Mouse (Mus musculus): ENCODE results near the gene Itgax.

The Itgax gene

GRCm38 (mm10) chr7:128128741-128129720 is at the start of gene Itgax:
Itgax (plus strand) TSS chr7:128129547.
- in situ Hi-C loops (cut with MboI, MseI), result no loop called here

GRCm38 (mm10) chr7:128080012-128080411 is 49.3 kb upstream of the Itgax start:
- in situ Hi-C loops (cut with MboI, MseI), result no loop called here

- in situ Hi-C loops (cut with MboI, MseI), result no loop called here
These were observed 40.2 kb upstream of the Itgax start for GRCm38 (mm10) chr7:128089141-128089540.

GRCm38 (mm10) chr7:128098135-128098534 is 31.2 kb upstream of the Itgax start:
- in situ Hi-C loops (cut with MboI, MseI), result loop anchor here (5.0 kb wide), 1 partner anchor 51 kb away; no protein-coding TSS in a partner anchor

DNA sequence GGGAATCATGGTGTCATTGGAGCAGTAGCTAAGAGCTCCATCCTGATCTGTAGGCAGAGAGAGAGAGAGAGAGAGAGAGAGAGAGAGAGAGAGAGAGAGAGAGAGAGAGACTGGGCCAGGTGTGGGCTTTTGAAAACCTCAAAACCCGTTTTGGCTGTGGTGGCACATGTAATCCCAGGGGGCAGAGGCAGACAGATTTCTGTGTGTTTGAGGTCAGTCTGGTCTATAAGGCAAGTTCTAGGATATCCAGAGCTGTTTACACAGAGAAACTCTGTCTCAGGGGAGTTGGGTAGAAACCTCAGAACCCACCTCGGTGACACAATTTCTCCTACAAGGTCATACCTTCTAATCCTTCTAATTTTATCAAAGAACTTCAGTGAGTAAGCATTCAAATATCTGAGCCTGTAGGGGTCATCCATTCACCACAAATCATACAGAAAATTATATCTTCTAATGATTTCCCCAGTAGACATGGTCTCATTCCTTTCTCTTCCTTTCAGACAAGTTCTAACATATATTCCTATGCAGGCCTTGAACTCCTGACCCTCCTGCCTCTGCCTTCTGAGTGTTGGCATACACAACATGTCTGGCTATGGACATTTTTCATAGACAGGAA is 28.5 kb upstream of the Itgax start:
- in situ Hi-C loops (cut with MboI, MseI), result loop anchor here (5.0 kb wide), 1 partner anchor 101 kb away; no protein-coding TSS in a partner anchor

DNA sequence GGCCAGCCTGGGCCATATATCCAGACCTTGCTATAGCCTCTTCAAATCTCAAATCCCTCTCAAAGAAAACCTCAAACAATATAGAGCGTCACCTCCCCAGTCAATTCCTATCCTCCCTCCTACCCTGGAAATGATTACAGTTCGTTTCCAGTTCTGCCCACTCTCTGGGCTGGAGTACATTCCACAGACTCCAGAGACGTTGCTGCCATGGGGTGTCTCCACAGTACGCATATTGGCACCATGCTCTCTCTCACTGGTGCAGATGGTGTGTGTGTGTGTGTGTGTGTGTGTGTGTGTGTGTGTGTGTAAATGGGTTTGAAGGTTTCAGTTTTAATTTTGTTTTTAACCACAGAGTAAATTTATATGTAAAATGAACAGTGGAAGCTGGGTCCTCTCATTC is 24.1 kb upstream of the Itgax start:
- in situ Hi-C loops (cut with MboI, MseI), result no loop called here

GRCm38 (mm10) chr7:128107462-128107861 is 21.9 kb upstream of the Itgax start:
- in situ Hi-C loops (cut with MboI, MseI), result no loop called here

GRCm38 (mm10) chr7:128110314-128110713 is 19.0 kb upstream of the Itgax start:
- in situ Hi-C loops (cut with MboI, MseI), result no loop called here

DNA sequence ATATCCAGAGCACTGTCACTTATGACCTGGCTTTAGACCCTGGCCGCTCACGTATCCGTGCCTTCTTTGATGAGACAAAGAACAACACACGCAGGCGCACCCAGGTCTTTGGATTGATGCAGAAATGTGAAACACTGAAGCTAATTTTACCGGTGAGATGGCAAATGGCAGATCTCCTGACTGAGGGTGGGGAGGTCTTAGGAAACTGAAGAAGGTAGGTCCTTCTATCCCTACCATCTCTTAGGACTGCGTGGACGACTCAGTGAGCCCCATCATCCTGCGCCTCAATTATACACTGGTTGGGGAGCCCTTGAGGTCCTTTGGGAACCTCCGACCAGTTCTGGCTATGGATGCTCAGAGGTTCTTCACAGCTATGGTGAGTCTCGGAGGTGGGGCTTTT is 17.2 kb upstream of the Itgax start:
- in situ Hi-C loops (cut with MboI, MseI), result no loop called here

GRCm38 (mm10) chr7:128114371-128115105 is 14.8 kb upstream of the Itgax start:
- in situ Hi-C loops (cut with MboI, MseI), result no loop called here

DNA sequence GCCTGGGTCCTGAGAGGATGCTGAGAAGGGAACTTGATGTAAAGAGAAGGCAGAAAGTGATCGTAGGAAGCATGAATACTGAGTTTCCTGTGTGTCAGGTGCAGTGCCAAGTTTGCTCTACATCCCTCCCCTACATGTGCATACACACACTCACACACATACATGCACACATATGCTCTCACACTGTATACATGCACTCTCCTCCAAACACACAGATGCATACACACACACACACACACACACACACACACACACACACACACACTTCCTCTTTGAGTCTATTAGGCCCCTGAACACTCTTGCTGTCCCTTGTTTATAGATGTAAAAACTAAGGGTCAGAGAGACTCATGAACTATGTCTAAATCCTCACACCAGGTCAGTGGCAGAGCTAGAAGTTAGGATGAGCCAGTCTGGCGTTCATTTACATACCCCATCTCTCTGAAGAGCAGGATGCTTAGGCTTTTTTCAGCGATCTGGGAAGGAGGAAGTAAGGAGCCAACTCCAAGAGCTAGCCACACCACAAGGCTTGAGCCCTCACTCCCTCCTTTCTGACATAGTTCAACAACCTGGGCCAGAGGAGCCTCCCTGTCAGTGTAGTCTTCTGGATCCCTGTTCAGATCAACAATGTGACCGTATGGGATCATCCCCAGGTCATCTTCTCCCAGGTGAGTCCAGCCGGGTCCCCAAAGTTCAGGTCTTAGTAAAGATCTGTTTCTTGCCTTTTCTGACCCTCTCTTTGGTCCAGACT is 14.0 kb upstream of the Itgax start:
- in situ Hi-C loops (cut with MboI, MseI), result no loop called here

DNA sequence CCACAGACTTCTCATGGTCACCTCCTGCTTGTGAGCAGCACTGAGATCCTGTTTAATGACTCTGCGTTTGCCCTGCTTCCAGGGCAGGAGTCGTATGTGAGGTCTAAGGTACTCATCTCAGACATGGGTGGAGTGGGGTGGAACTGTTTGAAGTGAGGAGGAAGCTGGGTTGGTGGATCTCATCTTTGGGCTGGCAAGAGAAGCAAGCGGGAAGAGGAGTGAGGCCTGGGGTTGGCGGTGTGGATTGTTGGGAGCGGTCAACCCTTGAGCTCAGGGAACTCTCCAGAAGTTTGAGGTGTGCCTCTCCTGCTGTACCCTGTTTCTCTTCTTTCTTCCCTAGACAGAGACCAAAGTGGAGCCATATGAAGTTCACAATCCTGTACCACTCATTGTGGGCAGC is 13.0 kb upstream of the Itgax start:
- in situ Hi-C loops (cut with MboI, MseI), result no loop called here

DNA sequence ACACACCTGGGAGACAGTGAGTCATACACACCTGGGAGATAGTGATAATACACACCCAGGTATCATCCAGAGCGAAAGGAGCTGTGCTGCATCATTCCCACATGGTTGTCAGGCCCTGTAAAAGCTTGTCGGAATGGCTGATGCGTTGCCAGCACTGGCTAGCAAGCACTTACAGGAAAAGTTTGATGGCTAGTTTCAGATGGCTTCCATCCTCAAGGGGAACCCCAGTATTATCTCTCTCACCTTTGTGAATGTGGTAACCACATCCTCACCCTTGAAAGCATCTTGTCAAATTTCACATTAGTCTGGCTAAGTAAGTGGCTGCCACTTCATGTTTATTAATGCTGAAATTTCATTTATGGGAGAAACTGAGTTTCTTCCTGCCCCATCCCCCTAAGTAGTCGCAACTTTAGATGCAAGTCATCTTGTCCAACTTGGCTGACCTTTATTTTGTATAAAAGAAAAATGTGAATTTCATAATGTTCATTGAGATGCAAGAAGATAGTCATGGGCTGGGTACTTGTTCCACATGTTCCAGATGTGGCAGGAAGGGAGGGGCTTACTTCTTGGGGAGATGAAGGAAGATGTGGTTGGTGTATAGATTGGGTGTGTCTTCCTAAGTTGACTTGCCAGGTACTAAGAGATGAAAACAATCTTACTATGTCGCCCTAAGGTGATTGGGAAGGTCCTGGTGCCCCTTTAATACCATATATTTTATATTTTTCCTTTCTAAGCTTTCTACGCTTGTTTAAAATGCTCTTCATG is 9.4 kb upstream of the Itgax start:
- in situ Hi-C loops (cut with MboI, MseI), result no loop called here

DNA sequence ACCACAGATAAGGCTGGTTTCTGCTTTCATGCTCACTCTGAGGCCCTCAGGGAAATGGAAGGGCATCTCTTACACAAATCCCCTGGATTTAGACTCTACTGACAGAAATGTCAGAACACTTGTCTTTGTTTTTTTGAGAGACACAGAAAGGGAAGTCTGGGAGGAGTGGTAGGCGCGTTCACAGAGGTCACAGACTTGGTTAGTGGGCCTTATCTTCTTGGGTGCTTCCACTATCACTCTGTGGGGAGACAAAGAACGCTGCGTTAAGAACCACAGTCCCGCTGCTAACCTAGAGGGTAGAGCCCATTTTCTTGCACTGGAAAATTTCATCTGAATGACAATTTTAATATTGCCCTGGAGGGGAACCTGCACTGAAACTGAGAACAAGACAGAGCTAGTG is 2.8 kb downstream of the Itgax start:
- in situ Hi-C loops (cut with MboI, MseI), result no loop called here

DNA sequence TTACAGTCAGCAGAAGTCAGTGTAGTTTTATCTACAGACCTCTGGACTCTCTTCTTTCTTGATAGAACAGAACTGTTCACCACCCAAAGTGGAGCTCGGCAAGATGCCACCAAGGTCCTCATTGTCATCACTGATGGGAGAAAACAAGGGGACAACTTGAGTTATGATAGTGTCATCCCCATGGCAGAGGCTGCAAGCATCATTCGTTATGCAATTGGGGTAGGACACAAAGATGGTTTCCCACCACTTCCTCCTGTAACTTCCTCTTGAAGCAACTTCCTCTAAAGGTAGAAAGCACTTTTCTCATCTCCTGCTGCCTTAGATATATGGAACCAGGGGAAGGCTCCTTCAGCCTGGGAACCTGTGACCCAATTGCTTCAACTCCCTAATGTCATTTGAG is 4.2 kb downstream of the Itgax start:
- in situ Hi-C loops (cut with MboI, MseI), result no loop called here

GRCm38 (mm10) chr7:128136927-128137326 is 7.6 kb downstream of the Itgax start:
- in situ Hi-C loops (cut with MboI, MseI), result no loop called here

- in situ Hi-C loops (cut with MboI, MseI), result no loop called here
These were observed 10.3 kb downstream of the Itgax start for GRCm38 (mm10) chr7:128139611-128140010.

DNA sequence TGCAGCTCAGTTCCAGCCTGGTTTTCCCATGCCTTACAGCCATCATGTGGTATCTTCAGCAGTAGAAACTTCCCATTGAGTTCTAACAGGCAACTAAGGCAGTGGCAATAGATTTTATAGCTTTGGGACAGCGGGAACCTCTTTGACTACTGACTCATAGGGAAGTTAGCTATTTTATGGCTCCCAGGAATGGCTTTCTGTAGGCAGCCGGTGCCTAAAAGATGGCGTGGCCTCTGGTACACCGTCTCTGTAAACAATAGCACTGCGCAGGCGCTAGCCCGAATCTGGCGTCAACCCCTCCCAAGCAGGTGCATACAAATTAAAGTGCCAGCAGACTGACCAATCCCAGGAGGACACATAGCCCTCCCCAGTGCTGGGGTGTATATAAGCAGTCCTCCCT is 21.6 kb downstream of the Itgax start:
- in situ Hi-C loops (cut with MboI, MseI), result no loop called here

DNA sequence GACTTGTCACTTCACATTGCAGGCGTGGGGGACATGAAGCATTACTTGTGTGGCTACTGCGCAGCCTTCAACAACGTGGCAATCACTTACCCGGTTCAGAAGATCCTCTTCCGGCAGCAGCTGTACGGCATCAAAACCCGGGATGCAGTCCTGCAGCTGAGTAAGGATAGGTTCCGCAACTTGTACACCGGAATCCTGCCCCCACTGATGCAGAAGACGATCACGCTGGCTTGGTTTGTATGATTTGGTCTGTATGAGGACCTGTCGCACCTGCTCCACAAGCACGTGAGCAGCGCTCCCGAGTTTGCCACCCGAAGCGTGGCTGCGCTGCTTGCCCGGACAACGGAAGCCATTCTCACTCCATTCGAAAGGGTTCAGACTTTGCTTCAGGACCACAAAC is 24.7 kb downstream of the Itgax start, which contains the start of gene Itgad:
Gene Itgad, plus strand, starts transcription at position 301 of the 400 bp plus-strand sequence.
- in situ Hi-C loops (cut with MboI, MseI), result no loop called here

DNA sequence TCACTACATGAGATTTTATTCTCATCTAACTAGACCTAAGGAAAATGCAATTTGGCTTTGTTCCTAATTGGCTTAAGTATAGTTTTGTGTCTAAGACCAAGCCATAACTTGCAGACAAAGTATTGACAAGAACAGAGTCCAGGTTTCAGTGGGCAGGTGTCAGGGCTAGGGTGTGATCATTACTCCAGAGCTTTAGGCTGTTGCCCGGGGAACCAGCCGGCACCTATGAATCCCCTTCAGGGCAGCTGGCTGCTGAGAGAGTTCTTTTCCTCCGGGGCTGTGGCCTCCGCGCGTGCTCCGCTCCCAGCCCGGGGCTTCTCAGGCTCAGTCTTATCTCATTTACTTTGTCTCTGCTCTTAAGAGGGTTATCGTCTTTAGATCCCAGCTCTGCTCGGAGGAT is 25.6 kb downstream of the Itgax start:
- in situ Hi-C loops (cut with MboI, MseI), result no loop called here
